Mouse (Mus musculus) spleen, adult 2 months (tissue): Measurements from ENCODE around the gene Kit.

Experiments used
- CTCF ChIP-seq: fragments of 200-500 bp; IDR thresholded peaks from 2 replicates; pipeline ENCODE4 v1.5.1; 2011; ENCODE audit warnings: mild to moderate bottlenecking, inconsistent platforms; ENCODE audit not compliant: insufficient read depth, insufficient read length, insufficient replicate concordance; ENCODE audit errors: extremely low read depth
- POLR2A ChIP-seq: fragments of 200-500 bp; IDR thresholded peaks from 2 replicates; pipeline ENCODE4 v1.6.1; 2011; ENCODE audit warnings: low read depth, low read length, inconsistent platforms

GRCm38 (mm10) chr5:75612380-75612779 lies 37.7 kb downstream of the Kit start:
- TF ChIP-seq CTCF (no peak), POLR2A (no peak)
